Mouse (Mus musculus) testis, adult 2 months (tissue): Measurements from ENCODE around the gene Epb41l2.

Experiments used
- CTCF ChIP-seq: fragments of 200-500 bp; IDR thresholded peaks from 2 replicates; pipeline ENCODE4 v1.5.1; 2012; ENCODE audit warnings: low read depth, mild to moderate bottlenecking, inconsistent platforms, low read length, moderate library complexity; ENCODE audit not compliant: control insufficient read depth, insufficient read depth, insufficient replicate concordance
- POLR2A ChIP-seq: fragments of 200-500 bp; IDR thresholded peaks from 2 replicates; pipeline ENCODE4 v1.6.1; 2012; ENCODE audit warnings: low read depth, mild to moderate bottlenecking, inconsistent platforms, low read length, moderate library complexity; ENCODE audit not compliant: control insufficient read depth

DNA sequence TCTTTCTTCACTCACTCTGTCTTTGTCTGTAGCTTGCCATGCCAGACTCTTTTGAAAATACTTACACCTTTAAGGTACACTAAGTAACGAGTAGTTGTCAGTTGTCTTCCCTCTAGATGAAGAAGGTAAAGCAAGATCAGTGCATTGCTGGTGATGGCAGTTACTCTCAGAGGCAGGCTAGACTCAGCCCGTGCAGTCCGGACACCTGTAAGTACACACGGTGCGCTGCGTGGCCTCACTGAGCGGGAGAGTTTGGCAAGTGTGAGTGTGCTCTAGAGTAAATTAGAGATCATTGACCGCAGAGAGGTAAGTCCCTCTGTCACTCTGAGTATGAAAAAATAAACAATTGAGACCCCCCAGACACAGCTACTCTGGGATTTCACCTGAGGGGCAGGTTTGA lies 46.0 kb downstream of the Epb41l2 start:
- TF ChIP-seq CTCF (no peak), POLR2A (no peak)
